Mouse (Mus musculus) ES-CJ7 (cell line): Measurements from ENCODE around the gene Pde5a.

Experiments
- DNase-seq: peaks from one replicate; pipeline ENCODE4 v3.0.0; 2011; ENCODE audit warnings: low read depth, low spot score

Gene Pde5a

GRCm38 (mm10) chr3:122848410-122849034, 119.8 kb downstream of the Pde5a start:
- DNase-seq: no peak

GRCm38 (mm10) chr3:122855149-122855548, 126.4 kb downstream of the Pde5a start:
- DNase-seq: peak; percentile 14

GRCm38 (mm10) chr3:122859829-122860228, 131.1 kb downstream of the Pde5a start:
- no peak for DNase-seq

GRCm38 (mm10) chr3:122860573-122861498, 132.1 kb downstream of the Pde5a start:
- DNase-seq: no peak

DNA sequence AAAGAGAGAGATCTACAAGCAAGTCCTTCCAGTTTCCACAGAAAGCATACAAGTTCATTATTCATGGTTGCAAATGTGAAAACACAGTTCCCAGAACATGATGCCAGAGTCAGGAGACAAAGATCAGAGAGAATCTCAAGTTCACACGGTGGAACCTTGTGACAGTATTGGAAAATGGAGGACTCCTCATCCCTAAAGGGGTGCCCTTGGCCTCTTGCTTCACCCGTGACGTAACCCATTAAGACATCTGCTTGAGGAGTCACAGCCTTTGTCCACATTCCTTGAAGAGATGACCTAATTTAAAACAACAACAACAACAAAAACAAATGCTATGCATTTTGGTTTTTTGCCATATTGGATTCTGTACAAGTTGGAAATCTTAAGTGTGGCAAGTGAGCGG, 136.3 kb downstream of the Pde5a start:
- DNase-seq: no peak

GRCm38 (mm10) chr3:122868270-122868669, 139.5 kb downstream of the Pde5a start:
- DNase-seq: no peak

GRCm38 (mm10) chr3:122871596-122871995, 142.8 kb downstream of the Pde5a start:
- no peak for DNase-seq

- no peak for DNase-seq
Measured at GRCm38 (mm10) chr3:122876870-122877269, 148.1 kb downstream of the Pde5a start.

- DNase-seq: no peak
Measured at GRCm38 (mm10) chr3:122877543-122877942, 148.8 kb downstream of the Pde5a start.

DNA sequence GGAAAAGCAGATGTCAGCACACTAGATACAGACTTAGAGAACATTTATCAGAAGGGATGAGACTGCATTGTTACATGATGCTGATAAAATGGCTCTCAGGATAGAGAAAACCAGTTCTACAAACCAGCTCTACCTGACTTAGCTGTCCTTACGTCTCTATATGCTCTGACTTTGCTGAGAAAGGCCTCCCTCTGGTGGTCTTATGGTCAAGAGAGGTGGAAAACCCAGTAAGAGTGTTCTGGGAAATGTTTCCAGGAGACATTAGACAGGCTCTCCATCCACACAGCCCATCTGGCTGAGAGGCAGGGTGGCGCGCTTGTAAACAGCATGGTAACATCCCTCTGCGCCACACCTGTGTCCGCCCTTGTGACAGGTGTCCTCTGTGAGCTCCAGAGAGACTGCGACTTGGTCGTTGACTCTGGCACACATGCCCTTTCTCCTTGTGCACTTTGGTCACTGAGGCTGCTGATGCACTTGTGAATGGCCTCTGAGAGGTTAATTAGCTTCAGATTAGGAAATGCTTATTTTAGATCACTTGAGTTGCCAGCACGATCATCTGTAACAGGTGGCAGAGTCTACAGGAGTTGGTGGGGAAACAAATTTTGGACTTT, 150.1 kb downstream of the Pde5a start:
- DNase-seq: peak; percentile 62

GRCm38 (mm10) chr3:122887505-122888301, 159.0 kb downstream of the Pde5a start:
- DNase-seq: no peak

GRCm38 (mm10) chr3:122888371-122888819, 159.6 kb downstream of the Pde5a start:
- DNase-seq: no peak

- no peak for DNase-seq
Measured at GRCm38 (mm10) chr3:122894772-122895171, 166.0 kb downstream of the Pde5a start, which contains the start of gene Fabp2. Fabp2 (plus strand) TSS chr3:122895072.

GRCm38 (mm10) chr3:122895189-122895731, 166.5 kb downstream of the Pde5a start:
- DNase-seq: no peak

DNA sequence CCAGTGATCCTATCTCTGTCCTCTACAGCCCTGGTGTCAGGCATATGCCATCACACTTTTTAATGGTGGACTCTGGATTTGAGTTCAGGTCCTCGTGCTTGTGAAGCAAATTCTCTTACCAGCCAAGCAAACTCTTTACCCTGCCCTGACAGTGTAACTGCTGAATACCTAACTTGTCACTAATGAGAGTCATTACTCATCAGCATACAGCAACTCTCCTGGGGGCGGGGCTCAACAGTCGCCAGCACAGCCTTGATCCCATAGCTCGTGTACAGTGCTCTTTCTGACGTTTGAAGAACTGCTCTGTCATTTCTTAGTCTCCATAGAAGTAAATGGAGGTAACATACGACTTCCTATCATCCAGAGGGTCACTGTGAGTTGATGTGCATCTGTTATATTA, 169.5 kb downstream of the Pde5a start:
- no peak for DNase-seq

DNA sequence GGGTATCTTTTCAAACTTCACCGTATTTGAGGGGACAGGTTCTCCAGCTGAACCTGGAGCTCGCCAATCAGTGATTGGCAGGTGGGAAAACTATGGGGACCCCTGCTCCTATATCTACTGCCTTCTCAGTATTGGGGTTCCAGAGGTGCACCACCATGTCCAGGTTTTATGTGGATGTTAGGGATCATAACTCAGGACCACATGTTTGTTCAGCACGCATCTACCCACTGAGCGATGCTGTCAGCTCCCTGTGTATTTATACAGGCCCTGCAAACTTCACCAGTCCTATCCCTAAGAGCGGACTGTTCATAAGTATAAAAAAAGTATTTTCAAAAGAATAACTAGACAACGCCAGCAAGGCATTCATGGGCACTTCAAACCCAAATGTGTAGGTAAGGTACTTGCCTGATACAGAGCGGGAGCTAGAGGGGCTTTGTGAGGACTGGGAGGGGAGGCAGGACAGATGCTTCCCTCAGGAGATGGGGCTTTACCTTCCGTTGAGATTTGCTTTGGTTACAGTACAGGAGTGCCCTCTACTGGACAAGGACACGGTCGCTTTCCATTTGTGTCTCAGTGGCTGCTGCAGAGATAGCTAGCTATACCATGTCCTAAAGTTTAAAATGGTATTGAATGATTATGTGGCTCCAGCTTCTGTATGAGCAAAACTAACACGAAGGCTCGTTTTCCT, 175.1 kb downstream of the Pde5a start:
- peak; percentile 70 for DNase-seq

- DNase-seq: no peak
Measured at GRCm38 (mm10) chr3:122907841-122908240, 179.1 kb downstream of the Pde5a start.
